Mouse (Mus musculus) urinary bladder, postnatal 4 days (tissue): ENCODE measurements around the gene Akirin2.
"Not testable (repeated sequence)": the region's sequence is repeated elsewhere in the genome, so short reads cannot be mapped to it uniquely, and the experiment has no call there.

Experiments
- DNase-seq, 2 experiments: peaks; one replicate each; pipeline ENCODE4 v3.0.0; 2021 to 2022; ENCODE audit warnings: low spot score in 2 of 2

The Akirin2 gene

GRCm38 (mm10) chr4:34550748-34551097 lies at the start of gene Akirin2:
Gene Akirin2 (plus strand): TSS chr4:34550937.
- peak in 1 of 2 experiments; percentile 58 for DNase-seq

GRCm38 (mm10) chr4:34510305-34510704 lies 40.4 kb upstream of the Akirin2 start:
- no peak for DNase-seq

DNA sequence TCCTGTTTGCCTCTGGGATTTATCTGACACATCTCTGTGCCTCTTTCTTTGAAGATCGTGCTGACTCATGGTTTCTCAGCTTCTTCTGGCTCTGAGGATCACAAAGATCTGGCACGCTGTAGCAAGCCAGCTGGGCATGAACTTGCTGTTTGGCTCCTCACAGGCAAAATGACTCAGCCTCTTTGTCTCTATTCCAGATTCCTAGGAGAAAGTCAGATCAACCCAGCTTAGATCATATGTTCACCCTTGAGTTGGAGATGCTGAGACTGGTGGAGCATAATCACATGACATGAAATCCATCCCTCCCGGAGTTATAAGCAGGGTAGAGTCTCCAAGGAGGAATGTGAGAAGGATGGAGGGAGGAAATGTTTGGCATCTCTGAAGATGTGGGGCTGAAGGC lies 27.9 kb upstream of the Akirin2 start:
- no peak for DNase-seq

- DNase-seq, result no peak
Measured at GRCm38 (mm10) chr4:34523586-34523985, 27.2 kb upstream of the Akirin2 start.

GRCm38 (mm10) chr4:34526771-34527170 lies 24.0 kb upstream of the Akirin2 start:
- no peak for DNase-seq

DNA sequence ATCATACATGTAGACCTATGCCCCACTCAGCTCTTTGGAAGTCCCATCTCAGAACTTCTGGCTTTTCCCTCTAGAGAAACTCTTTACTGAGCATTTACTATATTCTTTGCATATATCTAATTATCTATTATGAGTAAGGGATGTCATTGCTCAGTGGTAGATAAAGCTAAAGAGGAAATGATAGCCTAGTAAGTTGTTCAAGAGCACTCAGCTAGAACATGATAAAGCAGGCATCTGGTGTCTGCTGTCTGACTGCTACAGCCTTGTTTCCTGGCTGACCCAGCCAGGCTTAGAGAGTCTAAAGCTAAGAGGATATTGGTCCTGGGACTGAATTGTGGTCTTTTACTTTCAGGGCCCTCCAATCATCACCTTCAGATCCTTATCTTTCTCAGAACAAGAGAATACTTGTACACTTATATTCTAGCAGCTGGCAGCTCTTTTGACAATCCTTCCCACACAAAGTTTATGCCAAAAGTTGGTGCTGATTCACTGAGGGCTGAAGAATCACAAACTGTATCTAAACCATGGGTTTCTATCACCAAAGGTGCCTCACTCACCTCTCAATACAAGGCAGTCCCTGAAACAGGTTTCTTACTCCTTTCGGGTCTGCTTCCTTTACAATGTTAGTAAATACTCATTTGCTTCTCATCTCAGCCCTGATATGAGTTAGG lies 22.2 kb upstream of the Akirin2 start:
- DNase-seq, result no peak

GRCm38 (mm10) chr4:34529379-34529778 lies 21.4 kb upstream of the Akirin2 start:
- no peak for DNase-seq

GRCm38 (mm10) chr4:34529941-34530340 lies 20.8 kb upstream of the Akirin2 start:
- no peak for DNase-seq

DNA sequence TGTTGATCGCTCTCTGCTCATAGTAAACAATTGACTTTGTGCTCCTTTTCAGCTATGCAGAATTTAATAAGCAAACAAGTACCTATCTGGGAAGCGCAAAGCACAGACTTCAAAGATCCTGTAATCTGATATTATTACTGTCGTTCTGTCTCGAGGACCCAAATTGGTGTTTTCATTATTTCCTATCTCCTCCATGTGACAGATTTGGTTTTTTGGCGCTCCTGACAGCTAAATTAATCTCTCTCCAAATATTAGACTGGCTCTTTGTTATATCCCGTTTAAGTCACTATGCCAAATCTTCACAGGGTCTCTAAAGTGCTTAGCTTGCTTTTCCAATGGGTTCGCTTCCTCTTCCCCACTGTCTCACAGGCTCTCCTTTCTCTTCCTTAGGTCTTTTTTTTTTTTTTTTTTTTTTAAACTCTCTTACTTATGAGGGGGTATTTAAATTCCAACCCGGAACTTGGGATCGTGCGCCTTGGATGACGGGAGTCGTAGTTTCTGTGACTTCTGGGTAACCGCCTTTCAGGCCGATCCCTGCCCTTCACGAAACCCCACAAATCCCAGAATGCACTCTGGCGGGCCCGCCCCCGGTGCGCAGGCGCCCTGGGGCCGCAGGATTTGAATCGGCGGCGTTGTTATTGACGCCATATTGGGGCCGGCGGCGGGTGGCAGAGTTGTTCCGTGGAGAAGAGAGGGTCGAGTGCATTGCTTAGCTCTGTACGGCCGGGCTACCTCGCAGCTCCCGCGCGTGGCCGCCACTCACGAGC lies 573 bp upstream of the Akirin2 start:
- peak; percentile 95 for DNase-seq

GRCm38 (mm10) chr4:34551098-34551809 lies 517 bp downstream of the Akirin2 start:
- DNase-seq, result peak; percentile 49 to 64

DNA sequence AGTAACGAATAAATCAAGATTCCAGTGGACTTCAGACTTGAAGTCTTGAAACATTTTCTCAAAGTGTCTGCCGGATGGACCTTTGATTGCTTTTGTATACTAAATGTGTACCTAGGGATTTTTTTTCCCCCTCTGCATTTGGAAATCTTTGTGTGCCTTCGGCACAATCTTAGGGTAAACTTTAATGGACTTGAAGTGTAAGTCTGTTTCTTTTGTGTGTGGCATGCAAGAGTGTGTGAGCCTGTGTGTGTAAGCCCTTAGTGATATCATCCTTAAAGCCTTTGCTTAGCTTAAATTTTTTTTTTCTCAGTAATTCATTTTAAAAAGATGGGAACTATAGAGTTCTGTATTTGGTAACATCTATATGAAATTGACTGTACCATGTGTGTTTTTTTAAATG lies 1.2 kb downstream of the Akirin2 start:
- DNase-seq, result no peak

DNA sequence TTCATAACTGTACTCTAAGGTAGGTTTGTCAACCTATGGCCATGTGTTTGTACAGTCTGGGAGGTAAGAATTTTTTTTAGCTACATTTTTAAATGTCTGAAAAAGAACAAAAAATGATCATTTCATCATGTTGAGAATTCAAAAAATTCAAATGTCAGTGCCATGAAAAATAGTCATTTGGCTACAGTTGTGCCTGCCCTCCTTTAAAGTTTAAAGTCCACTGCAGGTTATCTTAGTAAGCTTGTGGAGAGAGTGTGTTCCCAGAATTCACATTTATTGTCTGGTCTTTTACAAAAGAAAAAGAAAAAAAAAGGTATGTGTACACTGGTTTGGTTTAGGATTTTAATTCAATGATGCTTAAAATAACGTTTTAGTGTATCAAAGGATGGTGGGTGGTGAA lies 3.9 kb downstream of the Akirin2 start:
- no peak for DNase-seq

DNA sequence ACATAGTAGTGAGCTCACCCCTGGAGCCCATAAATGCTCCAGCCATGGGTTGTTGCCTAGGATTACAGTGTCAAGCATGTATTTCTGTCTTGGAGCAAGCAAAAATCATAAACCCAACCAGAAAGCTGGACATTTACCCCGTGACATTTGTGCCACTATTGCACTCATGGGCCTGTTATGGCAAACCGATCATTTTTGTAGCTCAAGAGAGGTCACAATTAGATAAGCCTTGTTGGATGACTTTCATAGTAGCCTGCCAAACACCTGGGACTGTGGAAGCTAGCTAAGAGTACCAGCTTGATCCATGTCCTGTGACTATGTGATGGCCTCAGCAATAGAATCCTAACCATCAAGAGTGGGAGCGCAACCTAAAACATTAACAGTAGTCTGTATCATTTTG lies 4.9 kb downstream of the Akirin2 start:
- no peak for DNase-seq

DNA sequence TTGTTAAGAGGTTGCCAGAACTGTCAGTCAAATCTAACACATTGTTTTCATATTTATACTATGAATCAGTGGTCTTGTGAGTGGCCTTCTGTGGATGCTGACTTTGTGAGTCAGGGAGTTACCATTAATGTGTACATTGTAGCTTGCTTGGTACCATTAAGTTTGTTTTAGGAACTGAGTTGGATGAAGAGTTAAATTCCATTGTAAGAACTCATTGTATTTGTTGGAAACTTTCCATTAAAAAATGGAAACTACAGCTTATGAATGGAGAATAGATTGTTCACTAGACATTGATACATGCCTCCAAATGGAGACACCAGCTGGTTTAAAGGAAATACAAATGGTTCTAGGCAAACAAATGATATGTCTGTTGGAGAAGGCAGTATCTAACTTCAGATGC lies 5.4 kb downstream of the Akirin2 start:
- DNase-seq, result no peak

- no peak for DNase-seq
Measured at GRCm38 (mm10) chr4:34560971-34561370, 10.2 kb downstream of the Akirin2 start.

- no peak for DNase-seq
Measured at GRCm38 (mm10) chr4:34566226-34566625, 15.5 kb downstream of the Akirin2 start.

GRCm38 (mm10) chr4:34572876-34573275 lies 22.1 kb downstream of the Akirin2 start:
- no peak for DNase-seq

- DNase-seq, result no peak
Measured at GRCm38 (mm10) chr4:34577028-34577427, 26.3 kb downstream of the Akirin2 start.

DNA sequence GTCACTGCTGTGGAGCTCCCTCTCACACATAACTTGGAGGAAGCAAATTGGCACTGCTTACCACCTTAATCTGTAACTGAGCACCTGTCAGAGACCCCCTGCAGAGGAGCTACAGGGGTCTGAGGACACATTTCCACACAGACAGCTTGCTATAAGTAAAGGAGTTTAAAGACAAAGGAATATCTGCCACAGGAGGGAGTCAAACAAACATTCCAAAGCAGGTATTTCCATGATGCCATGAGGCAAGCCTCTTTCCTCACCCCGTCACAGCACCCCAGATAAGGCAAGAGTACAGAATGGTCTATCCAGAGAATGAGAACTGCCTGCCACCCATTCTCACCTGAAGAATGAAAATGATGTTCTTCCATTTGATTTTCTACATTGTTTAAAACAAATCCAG lies 28.5 kb downstream of the Akirin2 start:
- DNase-seq, result no peak

DNA sequence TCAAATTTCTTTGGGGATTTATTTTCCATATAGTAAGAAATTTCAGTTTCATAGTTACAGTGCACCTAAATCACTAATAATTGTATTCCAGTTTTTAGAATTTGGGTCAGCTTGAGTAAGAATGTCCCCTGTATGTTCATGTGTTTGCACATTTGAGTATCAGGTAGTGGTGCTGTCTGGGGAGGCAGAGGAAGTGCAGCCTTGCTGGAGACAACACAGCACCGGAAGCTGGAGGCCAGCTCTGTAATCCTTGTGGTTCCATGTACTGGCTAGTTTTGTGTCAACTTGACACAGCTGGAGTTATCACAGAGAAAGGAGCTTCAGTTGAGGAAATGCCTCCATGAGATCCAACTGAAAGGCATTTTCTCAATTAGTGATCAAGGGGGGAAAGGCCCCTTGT lies 30.8 kb downstream of the Akirin2 start:
- not testable (repeated sequence) for DNase-seq

DNA sequence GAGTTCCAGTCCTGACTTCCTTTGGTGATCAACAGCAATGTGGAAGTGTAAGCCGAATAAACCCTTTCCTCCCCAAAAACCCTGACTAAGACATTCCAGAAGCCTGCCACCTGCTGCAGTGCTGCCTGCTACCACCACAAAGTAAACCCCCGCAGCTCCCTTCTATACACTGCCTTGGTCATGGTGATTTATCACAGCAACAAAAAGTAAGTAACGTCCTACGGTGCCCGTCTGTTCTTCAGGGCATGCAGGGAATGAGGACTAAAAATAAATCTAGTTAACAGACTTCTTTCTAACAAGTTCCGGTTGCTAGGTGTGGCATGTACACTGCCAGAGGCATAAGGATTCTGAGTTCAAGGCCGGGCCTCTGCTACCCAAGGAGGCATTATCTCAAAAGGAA lies 31.3 kb downstream of the Akirin2 start:
- DNase-seq, result no peak

GRCm38 (mm10) chr4:34582476-34582875 lies 31.7 kb downstream of the Akirin2 start:
- no peak for DNase-seq

DNA sequence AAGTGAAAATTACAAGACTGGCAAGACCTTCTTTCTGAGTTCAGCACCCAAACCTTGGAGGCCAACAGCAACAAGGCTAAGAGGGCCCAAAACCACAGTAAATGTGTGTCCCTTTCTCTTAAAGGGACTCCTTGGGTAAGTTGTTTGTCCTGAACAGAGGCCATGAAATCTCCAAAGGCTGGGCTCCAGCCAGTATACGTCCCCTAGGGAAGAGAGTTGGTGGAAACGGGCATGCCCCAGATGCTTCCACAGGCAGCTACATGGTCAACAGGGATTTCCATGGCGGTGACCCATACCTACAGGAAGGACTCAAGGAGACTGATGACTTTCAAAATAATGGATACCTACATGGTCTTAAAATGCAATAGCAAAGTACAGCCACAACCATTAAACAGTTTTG lies 32.7 kb downstream of the Akirin2 start:
- DNase-seq, result no peak
